Mouse (Mus musculus): Measurements from ENCODE around the gene Gna13. TPM values are rescaled to one million over a fixed set of nuclear protein-coding genes. Genes with fewer than 3 reads are reported as not detected.

Gene Gna13
- 95.8 TPM for total RNA-seq (2023)

GRCm38 (mm10) chr11:109362463-109363190, at the start of gene Gna13:
Gna13 (plus strand) TSS chr11:109362831.

GRCm38 (mm10) chr11:109413617-109414016, 51.0 kb downstream of the Gna13 start, which contains the start of gene 9930022D16Rik:
9930022D16Rik (plus strand) TSS chr11:109413917.

GRCm38 (mm10) chr11:109425392-109426271, 63.0 kb downstream of the Gna13 start, which contains the start of gene Amz2:
Amz2 (plus strand) TSS chr11:109425946.

Other genes starting within 250 kb of the Gna13 start
- not detected for gene E030025P04Rik, start 218.5 kb upstream of the Gna13 start, total RNA-seq (2023)
- not detected for gene Rgs9, start 64.7 kb upstream of the Gna13 start, total RNA-seq (2023)
- 0.80 TPM for gene 9930022D16Rik, start 51.1 kb downstream of the Gna13 start, total RNA-seq (2023)
- gene Amz2, start 63.1 kb downstream of the Gna13 start, total RNA-seq (2023): 32.6 TPM
- gene Arsg, start 110.5 kb downstream of the Gna13 start, total RNA-seq (2023): 3.2 TPM
- gene Slc16a6, start 110.8 kb downstream of the Gna13 start, total RNA-seq (2023): 57.1 TPM
- gene Wipi1, start 249.1 kb downstream of the Gna13 start, total RNA-seq (2023): 1.0 TPM

All from CD8-positive naive resting alpha-beta T cell, adult 57 days (primary cell).